Mouse (Mus musculus): ENCODE results near the gene Gm20379.

DNA sequence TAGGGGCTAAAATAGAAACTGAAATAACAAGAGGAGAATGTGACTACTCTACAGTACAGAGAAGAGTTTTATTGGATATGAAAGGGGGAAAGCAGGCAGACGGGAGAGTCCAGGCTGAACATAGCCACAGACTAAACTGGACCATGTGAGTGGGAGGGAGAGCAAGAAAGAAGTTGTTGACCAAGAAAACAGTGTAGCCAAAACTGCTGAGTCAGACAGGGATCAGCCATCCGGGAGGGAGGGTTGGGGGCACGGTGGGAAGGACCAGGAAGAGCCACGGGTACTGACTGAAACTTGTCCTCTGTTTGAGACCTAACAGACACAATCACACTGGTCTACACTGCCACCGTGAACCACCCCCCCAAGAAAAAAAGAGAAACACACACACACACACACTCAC is 20.2 kb downstream of the Gm20379 start:
- TF ChIP-seq CTCF (IDR thresholded peaks at IDR 0.05; ENCODE audit: insufficient read depth, low read length) = no peak
- no peak for TF ChIP-seq POLR2A (IDR thresholded peaks at IDR 0.05; ENCODE audit: borderline replicate concordance, extremely low read depth, low read depth, low read length)
